Mouse (Mus musculus) megakaryocyte-erythroid progenitor cell, adult 5-6 weeks (primary cell): ENCODE measurements at regions not wholly inside any gene's neighbourhood (a gene's known extent, or its start where the extent isn't known, plus 50 kb on each side); places are given as distances from the start of the nearest gene placed in this dataset.

Source experiments
- ATAC-seq: replicated peaks from 2 replicates; pipeline ENCODE4 v1.8.0; 2016; ENCODE audit warnings: mild to moderate bottlenecking, inconsistent platforms; ENCODE audit not compliant: severe bottlenecking, poor library complexity, low FRiP score, low TSS enrichment

- ATAC-seq, result no peak
Measured at GRCm38 (mm10) chr4:153070190-153070745, 412.3 kb downstream of the Ajap1 start.

- no peak for ATAC-seq
Measured at GRCm38 (mm10) chr4:153068484-153069033, 414.1 kb downstream of the Ajap1 start.

- no peak for ATAC-seq
Measured at GRCm38 (mm10) chr4:153064021-153064605, 418.5 kb downstream of the Ajap1 start.

DNA sequence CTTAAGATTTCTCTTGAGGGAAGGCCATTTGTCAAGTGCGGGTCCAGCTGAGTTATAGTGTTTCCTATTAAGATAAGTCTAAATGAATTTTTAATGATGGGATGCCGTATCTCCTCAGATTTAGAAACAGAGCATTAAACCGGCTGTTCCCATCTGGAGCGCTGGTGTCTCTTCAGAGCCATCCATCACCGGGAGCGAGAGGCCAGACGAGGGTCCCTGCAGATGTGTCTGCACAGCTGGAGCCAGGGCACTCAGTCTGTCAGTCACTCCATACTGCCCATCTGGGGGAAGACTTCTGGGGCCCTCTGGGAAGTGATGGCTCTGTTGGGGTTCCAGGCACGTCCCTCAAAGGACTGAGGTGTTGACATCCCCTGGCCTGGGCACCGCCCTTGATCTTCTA is 419.2 kb downstream of the Ajap1 start:
- no peak for ATAC-seq

- no peak for ATAC-seq
Measured at GRCm38 (mm10) chr4:153058152-153058551, 424.5 kb downstream of the Ajap1 start.

DNA sequence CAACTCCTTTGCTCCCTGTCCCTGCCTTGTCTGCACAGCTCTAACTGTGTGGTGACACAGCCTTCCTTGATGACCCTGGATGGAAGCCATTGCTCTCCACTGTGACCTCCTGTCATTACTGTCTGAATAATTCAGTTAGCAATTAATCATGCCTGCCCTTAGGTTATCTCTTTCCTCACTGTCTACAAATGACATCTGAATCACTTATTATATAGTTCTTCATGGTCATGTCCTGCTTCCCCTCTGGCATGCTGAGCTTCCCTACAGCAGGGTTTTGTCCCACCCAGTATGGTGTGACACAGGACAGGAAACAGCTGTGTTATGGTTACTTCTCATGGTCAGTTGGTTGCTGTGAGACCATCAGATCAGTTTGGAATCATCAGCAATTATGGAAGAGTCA is 458.9 kb downstream of the Ajap1 start:
- no peak for ATAC-seq

DNA sequence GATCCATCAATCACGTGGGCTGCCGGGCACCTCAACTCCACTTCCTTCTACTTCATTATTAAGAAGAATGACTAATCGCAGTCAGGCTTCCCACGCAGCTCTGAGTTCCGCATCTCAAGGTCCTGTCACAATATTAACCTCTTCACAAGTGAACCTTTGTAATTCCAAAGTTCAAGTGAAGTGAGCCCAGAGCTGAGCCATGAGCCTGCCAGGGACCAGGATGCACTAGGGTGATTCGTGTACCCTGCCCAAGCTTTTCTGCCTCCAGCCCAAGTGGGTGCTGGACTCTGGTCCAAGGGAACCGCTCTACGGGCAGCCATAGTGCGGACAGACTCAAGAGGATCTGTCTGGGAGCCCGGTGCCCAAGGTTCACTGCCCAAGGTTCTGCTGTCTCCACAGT is 463.4 kb downstream of the Ajap1 start:
- ATAC-seq, result no peak

DNA sequence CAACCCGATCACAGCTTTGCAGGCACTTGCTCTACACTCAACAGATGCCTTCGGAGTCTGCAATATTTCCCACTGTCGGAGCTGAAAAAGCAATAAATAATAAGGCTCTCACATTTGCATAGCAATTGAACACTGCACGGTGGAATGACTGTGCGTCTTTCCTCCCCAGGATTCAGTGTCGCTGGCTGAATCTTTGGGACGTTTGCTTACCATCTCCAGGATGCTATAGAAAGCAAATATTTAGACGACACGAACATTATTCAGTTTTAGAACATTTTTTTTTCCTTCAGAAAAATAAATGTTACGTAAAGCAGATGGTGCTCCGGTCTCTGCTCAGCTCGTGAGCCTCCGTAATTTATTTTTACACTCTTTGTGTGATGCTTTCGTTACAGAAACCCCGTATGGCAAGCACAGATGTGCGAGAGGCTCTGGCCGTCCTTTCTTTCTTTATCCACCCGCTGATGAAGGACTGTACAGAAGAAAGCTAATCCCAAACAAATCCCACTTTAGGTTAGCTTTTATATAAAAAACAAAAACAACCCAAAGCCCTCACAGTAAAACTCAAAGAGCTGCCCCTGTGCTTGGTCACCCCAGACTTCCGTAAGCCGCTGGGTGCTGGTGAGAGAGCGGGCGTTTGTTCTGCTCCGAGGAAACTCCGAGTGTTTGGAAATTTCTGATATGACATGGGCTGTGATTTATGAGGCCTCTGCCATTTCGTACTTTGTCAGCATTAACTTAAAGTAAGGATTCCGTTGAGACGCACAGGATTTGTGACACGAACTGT is 464.3 kb downstream of the Ajap1 start:
- no peak for ATAC-seq

DNA sequence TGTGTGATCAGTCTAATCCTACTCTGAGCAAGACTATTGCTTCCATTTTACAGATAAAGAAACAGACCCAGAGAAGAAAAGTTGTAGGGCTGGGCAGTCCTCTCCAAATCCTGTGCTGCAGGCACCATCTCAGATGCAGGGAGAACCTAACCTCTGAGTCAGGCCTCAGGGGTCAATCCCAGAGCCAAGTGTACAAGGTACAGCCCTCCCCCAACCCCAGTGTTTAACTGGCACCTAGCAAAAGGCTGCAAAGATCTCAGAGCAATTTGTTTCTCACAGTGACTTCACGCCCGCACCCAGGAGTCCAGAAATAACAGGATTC is 464.8 kb downstream of the Ajap1 start:
- no peak for ATAC-seq

DNA sequence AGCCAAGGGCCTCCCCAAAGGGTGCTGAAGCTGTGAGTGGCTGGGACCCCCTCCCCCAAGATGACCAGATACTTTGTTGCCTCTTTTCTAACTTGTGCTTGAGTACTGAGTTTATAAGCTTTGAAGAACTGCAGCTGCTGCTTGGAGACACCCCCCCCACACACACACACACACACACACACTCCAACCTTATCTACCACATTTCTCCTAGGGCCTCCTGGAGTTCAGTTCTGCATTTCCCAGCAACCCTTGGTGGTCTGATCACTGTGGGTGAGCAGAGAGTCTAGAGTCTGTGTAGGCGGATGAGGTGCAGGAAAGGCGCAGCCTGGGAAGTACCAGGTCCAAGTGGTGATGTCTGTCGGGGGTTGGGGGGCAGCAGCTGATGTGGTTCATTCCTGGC is 479.3 kb downstream of the Ajap1 start:
- no peak for ATAC-seq

DNA sequence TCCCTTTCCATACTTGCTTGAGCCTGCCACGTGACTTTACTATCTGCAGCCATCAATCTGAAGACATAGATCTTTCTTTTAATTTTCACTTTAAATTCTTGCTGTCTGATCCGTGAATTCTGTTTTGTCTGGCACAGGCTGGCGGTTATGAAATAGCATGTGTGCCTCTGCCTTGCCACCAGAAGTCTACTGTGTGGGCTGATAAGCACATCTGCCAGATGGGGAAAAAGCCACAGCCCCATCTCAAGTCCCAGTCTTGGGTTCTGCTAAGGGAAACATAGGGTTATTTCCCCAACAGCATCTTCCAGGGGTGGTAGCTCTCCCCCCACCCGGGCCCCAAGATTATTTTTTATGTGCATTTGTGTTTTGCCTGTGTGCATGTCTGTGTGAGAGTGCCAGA is 480.1 kb downstream of the Ajap1 start:
- no peak for ATAC-seq

GRCm38 (mm10) chr4:153001761-153002160 is 480.9 kb downstream of the Ajap1 start:
- ATAC-seq, result no peak

- no peak for ATAC-seq
Measured at GRCm38 (mm10) chr4:152999526-152999925, 483.1 kb downstream of the Ajap1 start.

GRCm38 (mm10) chr4:152997251-152997650 is 485.4 kb downstream of the Ajap1 start:
- no peak for ATAC-seq

DNA sequence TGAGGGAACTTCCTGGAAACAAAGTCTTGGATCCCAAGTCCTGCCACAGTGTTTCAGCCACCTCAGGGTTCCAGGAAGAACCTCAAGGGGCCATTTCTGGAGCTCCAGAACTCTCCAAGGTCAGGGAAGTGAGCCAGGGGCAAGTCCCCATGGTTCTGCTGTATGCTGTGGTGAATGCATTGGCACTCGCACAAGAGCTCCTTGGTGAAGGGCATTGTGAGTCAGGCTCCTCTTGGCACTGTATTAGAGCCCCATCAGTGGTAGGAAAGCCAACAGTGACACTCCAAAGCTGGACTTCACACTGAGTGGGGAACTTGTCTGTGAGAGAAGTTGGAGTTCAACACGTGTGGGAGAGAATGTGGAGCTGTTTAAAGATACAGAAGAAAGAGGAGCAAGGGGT is 486.0 kb downstream of the Ajap1 start:
- no peak for ATAC-seq

GRCm38 (mm10) chr4:152995052-152995595 is 487.5 kb downstream of the Ajap1 start:
- no peak for ATAC-seq

DNA sequence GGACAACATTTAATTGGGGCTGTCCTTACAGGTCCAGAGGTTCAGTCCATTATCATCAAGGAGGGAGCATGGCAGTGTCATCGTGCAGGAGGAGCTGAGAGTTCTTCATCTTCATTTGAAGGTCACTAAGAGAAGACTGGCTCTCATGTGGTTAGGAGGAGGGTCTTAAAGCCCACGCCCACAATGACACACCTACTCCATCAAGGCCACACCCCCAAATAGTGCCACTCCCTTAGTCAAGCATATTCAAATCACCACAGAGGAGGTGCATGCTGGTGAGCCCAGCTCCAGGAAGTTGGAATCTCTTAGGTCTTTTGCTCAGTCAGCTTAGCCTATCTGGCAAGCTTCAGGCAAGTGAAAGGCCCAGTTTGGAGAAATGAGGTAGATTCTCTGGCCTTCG is 488.4 kb downstream of the Ajap1 start:
- no peak for ATAC-seq

- no peak for ATAC-seq
Measured at GRCm38 (mm10) chr4:152990266-152990665, 492.3 kb downstream of the Ajap1 start.

GRCm38 (mm10) chr4:152987726-152988125 is 494.9 kb downstream of the Ajap1 start:
- no peak for ATAC-seq

- no peak for ATAC-seq
Measured at GRCm38 (mm10) chr4:152975012-152975675, 497.5 kb upstream of the Kcnab2 start.
